Mouse (Mus musculus) MEL (cell line): ENCODE results near the gene Hist1h2ad. TPM values are rescaled to one million over a fixed set of nuclear protein-coding genes. Genes with fewer than 3 reads are reported as not detected.

Source experiments
- DNase-seq: peaks from one replicate; pipeline ENCODE4 v3.0.0; 2011; ENCODE audit warnings: low read depth, low spot score
- H3K27ac ChIP-seq: 2 replicates; pipeline ENCODE4 v1.5.1; 2012; ENCODE audit warnings: low read depth, mild to moderate bottlenecking, control low read depth, low read length, moderate library complexity; ENCODE audit not compliant: control insufficient read depth
- H3K27me3 ChIP-seq, 2 experiments: fragments of 150-350 bp in 1 of 2; sonication (generic) in 1 of 2; 2 replicates each; pipeline ENCODE4 v1.6.1; 2012; ENCODE audit warnings: low read length in 2 of 2, mild to moderate bottlenecking in 2 of 2, improper control_type of control experiment in 1 of 2, moderate library complexity in 1 of 2; ENCODE audit not compliant: insufficient read depth in 2 of 2, control insufficient read depth in 1 of 2
- H3K36me3 ChIP-seq, 2 experiments: 2 replicates each; pipeline ENCODE4 v1.6.1; 2012 to 2014; ENCODE audit warnings: low read length in 2 of 2, improper control_type of control experiment in 1 of 2, inconsistent platforms in 1 of 2, mild to moderate bottlenecking in 1 of 2; ENCODE audit not compliant: insufficient read depth in 2 of 2, control insufficient read depth in 1 of 2
- H3K4me1 ChIP-seq, 2 experiments: fragments of 150-350 bp in 1 of 2; sonication (generic) in 1 of 2; 2 replicates each; pipeline ENCODE4 v1.6.1; 2012; ENCODE audit warnings: low read length in 2 of 2, improper control_type of control experiment in 1 of 2, mild to moderate bottlenecking in 1 of 2; ENCODE audit not compliant: insufficient read depth in 2 of 2, control insufficient read depth in 1 of 2
- H3K4me3 ChIP-seq, 2 experiments: fragments of 150-350 bp in 1 of 2; sonication (generic) in 1 of 2; 2 replicates each; pipeline ENCODE4 v1.5.1; 2012; ENCODE audit warnings: low read depth in 2 of 2, low read length in 2 of 2, mild to moderate bottlenecking in 2 of 2, moderate library complexity in 2 of 2, control low read depth in 1 of 2, improper control_type of control experiment in 1 of 2; ENCODE audit not compliant: control insufficient read depth in 1 of 2, insufficient read depth in 1 of 2
- H3K79me2 ChIP-seq: 2 replicates; pipeline ENCODE4 v1.6.1; 2012; ENCODE audit warnings: mild to moderate bottlenecking, low read length, moderate library complexity; ENCODE audit not compliant: control insufficient read depth, poor library complexity, insufficient read depth
- H3K9ac ChIP-seq: 2 replicates; pipeline ENCODE4 v1.6.1; 2012; ENCODE audit warnings: low read depth, mild to moderate bottlenecking, control low read depth, low read length, moderate library complexity; ENCODE audit not compliant: control insufficient read depth, poor library complexity, severe bottlenecking
- H3K9me3 ChIP-seq: fragments of 150-350 bp; sonication (generic); replicated peaks from 2 replicates; pipeline ENCODE4 v1.6.1; 2012; ENCODE audit warnings: mild to moderate bottlenecking, low read length, improper control_type of control experiment, moderate library complexity; ENCODE audit not compliant: insufficient read depth
- CHD1 ChIP-seq: IDR thresholded peaks from 2 replicates; pipeline ENCODE4 v1.6.1; 2012; ENCODE audit warnings: low read depth, mild to moderate bottlenecking, inconsistent platforms, low read length, improper control_type of control experiment
- CHD2 ChIP-seq: IDR thresholded peaks from 2 replicates; pipeline ENCODE4 v1.6.1; 2011; ENCODE audit warnings: low read length, improper control_type of control experiment
- CTCF ChIP-seq, 3 experiments: IDR thresholded peaks in 2 of 3; conservative IDR thresholded peaks in 1 of 3; 2 replicates each; pipeline ENCODE4 v1.5.1; 2011 to 2012; ENCODE audit warnings: low read length in 3 of 3, low read depth in 2 of 3, mild to moderate bottlenecking in 2 of 3, improper control_type of control experiment in 1 of 3, inconsistent platforms in 1 of 3, mixed read lengths in 1 of 3, moderate library complexity in 1 of 3; ENCODE audit not compliant: control insufficient read depth in 1 of 3, insufficient read depth in 1 of 3, poor library complexity in 1 of 3, severe bottlenecking in 1 of 3
- E2F4 ChIP-seq: IDR thresholded peaks from 2 replicates; pipeline ENCODE4 v1.6.1; 2011; ENCODE audit warnings: low read depth, low read length, improper control_type of control experiment, borderline replicate concordance
- ELF1 ChIP-seq: IDR thresholded peaks from 2 replicates; pipeline ENCODE4 v1.6.1; 2014; ENCODE audit warnings: low read depth, mild to moderate bottlenecking, inconsistent platforms, low read length, improper control_type of control experiment, moderate library complexity
- GATA1 ChIP-seq: IDR thresholded peaks from 2 replicates; pipeline ENCODE4 v1.6.1; 2011; ENCODE audit warnings: low read depth, low read length, improper control_type of control experiment
- HCFC1 ChIP-seq: IDR thresholded peaks from 2 replicates; pipeline ENCODE4 v1.6.1; 2012; ENCODE audit warnings: low read depth, mild to moderate bottlenecking, inconsistent platforms, low read length, improper control_type of control experiment, moderate library complexity
- JUND ChIP-seq: IDR thresholded peaks from 2 replicates; pipeline ENCODE4 v1.6.1; 2011; ENCODE audit warnings: low read depth, mild to moderate bottlenecking, improper control_type of control experiment, low read length
- MAFK ChIP-seq: IDR thresholded peaks from 2 replicates; pipeline ENCODE4 v1.6.1; 2011; ENCODE audit warnings: low read depth, mild to moderate bottlenecking, low read length, improper control_type of control experiment, borderline replicate concordance
- MAX ChIP-seq: IDR thresholded peaks from 2 replicates; pipeline ENCODE4 v1.6.1; 2011; ENCODE audit warnings: low read length, improper control_type of control experiment
- MAZ ChIP-seq: IDR thresholded peaks from 2 replicates; pipeline ENCODE4 v1.6.1; 2012; ENCODE audit warnings: low read depth, mild to moderate bottlenecking, inconsistent platforms, low read length, improper control_type of control experiment
- MEF2A ChIP-seq: IDR thresholded peaks from 2 replicates; pipeline ENCODE4 v1.6.1; 2014; ENCODE audit warnings: low read depth, mild to moderate bottlenecking, inconsistent platforms, low read length, improper control_type of control experiment; ENCODE audit not compliant: poor library complexity, insufficient replicate concordance, severe bottlenecking; ENCODE audit errors: extremely low read depth
- MXI1 ChIP-seq: IDR thresholded peaks from 2 replicates; pipeline ENCODE4 v1.6.1; 2011; ENCODE audit warnings: mild to moderate bottlenecking, low read depth, low read length, improper control_type of control experiment
- MYC ChIP-seq: IDR thresholded peaks from 2 replicates; pipeline ENCODE4 v1.6.1; 2011; ENCODE audit warnings: low read depth, mild to moderate bottlenecking, low read length, improper control_type of control experiment, moderate library complexity
- NELFE ChIP-seq: IDR thresholded peaks from 2 replicates; pipeline ENCODE4 v1.6.1; 2011; ENCODE audit warnings: low read depth, low read length, improper control_type of control experiment
- NRF1 ChIP-seq: IDR thresholded peaks from 2 replicates; pipeline ENCODE4 v1.6.1; 2014; ENCODE audit warnings: low read depth, mild to moderate bottlenecking, inconsistent platforms, low read length, improper control_type of control experiment, moderate library complexity; ENCODE audit not compliant: poor library complexity, insufficient read depth, severe bottlenecking
- POLR2A ChIP-seq, 2 experiments: IDR thresholded peaks; 2 replicates each; pipeline ENCODE4 v1.6.1; 2011 to 2012; ENCODE audit warnings: low read length in 2 of 2, mild to moderate bottlenecking in 2 of 2, control low read depth in 1 of 2, improper control_type of control experiment in 1 of 2, low read depth in 1 of 2, moderate library complexity in 1 of 2; ENCODE audit not compliant: control insufficient read depth in 1 of 2, insufficient read depth in 1 of 2, poor library complexity in 1 of 2
- POLR2AphosphoS2 ChIP-seq: IDR thresholded peaks from 2 replicates; pipeline ENCODE4 v1.6.1; 2011; ENCODE audit warnings: low read length, improper control_type of control experiment
- POLR2AphosphoS5 ChIP-seq: IDR thresholded peaks from 2 replicates; pipeline ENCODE4 v1.6.1; 2012; ENCODE audit warnings: low read depth, borderline replicate concordance, mild to moderate bottlenecking, inconsistent platforms, low read length, moderate library complexity, mixed read lengths
- RAD21 ChIP-seq: IDR thresholded peaks from 2 replicates; pipeline ENCODE4 v1.6.1; 2011; ENCODE audit warnings: mild to moderate bottlenecking, low read depth, low read length, improper control_type of control experiment
- RCOR1 ChIP-seq: IDR thresholded peaks from 2 replicates; pipeline ENCODE4 v1.6.1; 2012; ENCODE audit warnings: low read depth, mild to moderate bottlenecking, inconsistent platforms, low read length, improper control_type of control experiment
- SMC3 ChIP-seq: IDR thresholded peaks from 2 replicates; pipeline ENCODE4 v1.6.1; 2011; ENCODE audit warnings: low read depth, low read length, improper control_type of control experiment
- TBP ChIP-seq: IDR thresholded peaks from 2 replicates; pipeline ENCODE4 v1.8.0; 2011; ENCODE audit warnings: low read depth, low read length, improper control_type of control experiment
- USF2 ChIP-seq, 2 experiments: IDR thresholded peaks; 2 replicates each; pipeline ENCODE4 v1.6.1; 2011 to 2012; ENCODE audit warnings: improper control_type of control experiment in 2 of 2, low read length in 2 of 2, borderline replicate concordance in 1 of 2, inconsistent platforms in 1 of 2, low read depth in 1 of 2, mild to moderate bottlenecking in 1 of 2; ENCODE audit not compliant: insufficient read depth in 1 of 2
- ZKSCAN1 ChIP-seq: IDR thresholded peaks from 2 replicates; pipeline ENCODE4 v1.6.1; 2012; ENCODE audit warnings: low read depth, mild to moderate bottlenecking, inconsistent platforms, low read length, improper control_type of control experiment, moderate library complexity
- ZNF384 ChIP-seq: IDR thresholded peaks from 2 replicates; pipeline ENCODE4 v1.6.1; 2012; ENCODE audit warnings: low read depth, mild to moderate bottlenecking, inconsistent platforms, low read length, improper control_type of control experiment
- polyA plus RNA-seq, 2 experiments: library from polyadenylated mRNA; stranded (reverse) in 1 of 2; unstranded in 1 of 2; fragments of >175 nt in 1 of 2; fragments of >200 nt in 1 of 2; gene quantifications; 2 replicates each; pipeline versions ENCODE4 v1.2.1 to v1.2.4; 2012; ENCODE audit warnings: low replicate concordance in 2 of 2, low read depth in 1 of 2; ENCODE audit not compliant: insufficient read length in 2 of 2, insufficient read depth in 1 of 2, missing spikeins in 1 of 2
- total RNA-seq: library from RNA; depleted of rRNA; stranded (reverse); fragments of 300-350 nt; gene quantifications from 2 replicates; pipeline ENCODE4 v1.2.3, GENCODE M21; 2012

Gene Hist1h2ad
- total and polyA plus RNA-seq, 3 experiments = 0.14 to 924 TPM; not detected in 1

- Histone ChIP-seq H3K9me3 (no peaks in the 10 kb centered on the region), H3K36me3 (peaks cover 0 to 12% of the 10 kb centered on the region in 2 experiments; a peak in 2 of 4 replicates), H3K27ac (no peak overlapping the region), H3K4me1 (peaks cover 0 to 8% of the 10 kb centered on the region in 2 experiments; a peak in 2 of 4 replicates), H3K27me3 (no peaks in the 10 kb centered on the region), H3K79me2 (no peaks in the 10 kb centered on the region), H3K9ac (no peak overlapping the region), H3K4me3 (no peak overlapping the region)
- no peak for DNase-seq
- TF ChIP-seq ELF1 (no peak), MXI1 (no peak), MAFK (no peak), CHD1 (no peak), NELFE (no peak), ZNF384 (no peak), NRF1 (no peak), POLR2AphosphoS2 (no peak), CTCF (IDR thresholded peaks at IDR 0.05 in 2 of 3, conservative IDR thresholded peaks at IDR 0.05 in 1 of 3; ENCODE audit: control insufficient read depth in 1 of 3, insufficient read depth in 1 of 3, low read depth in 2 of 3, low read length in 3 of 3, poor library complexity in 1 of 3, severe bottlenecking in 1 of 3) (no peak), SMC3 (no peak), E2F4 (no peak)
Measured at GRCm38 (mm10) chr13:23609844-23610243, 35.7 kb downstream of the Hist1h2ad start.

GRCm38 (mm10) chr13:23610393-23610792, 36.2 kb downstream of the Hist1h2ad start:
- H3K27ac ChIP-seq = no peak overlapping the region
- no peaks in the 10 kb centered on the region for H3K27me3 ChIP-seq
- no peaks in the 10 kb centered on the region for H3K79me2 ChIP-seq
- H3K4me3 ChIP-seq = no peak overlapping the region
- H3K9ac ChIP-seq = no peak overlapping the region
- peak; percentile 86 for TF ChIP-seq TBP
- no peak for TF ChIP-seq RAD21
- TF ChIP-seq, all 39 proteins: peak for 1
- Histone ChIP-seq H3K9me3 (no peaks in the 10 kb centered on the region), H3K4me1 (peaks cover 0 to 8% of the 10 kb centered on the region in 2 experiments; a peak in 2 of 4 replicates), H3K36me3 (peaks cover 0 to 12% of the 10 kb centered on the region in 2 experiments; a peak in 2 of 4 replicates)
- DNase-seq = no peak

- H3K79me2 ChIP-seq = no peaks in the 10 kb centered on the region
- no peaks in the 10 kb centered on the region for H3K27me3 ChIP-seq
- H3K4me1 ChIP-seq = peaks cover 0 to 8% of the 10 kb centered on the region in 2 experiments; a peak in 2 of 4 replicates
- H3K27ac ChIP-seq = no peak overlapping the region
- H3K4me3 ChIP-seq = no peak overlapping the region
- no peak overlapping the region for H3K9ac ChIP-seq
- H3K9me3 ChIP-seq = no peaks in the 10 kb centered on the region
- no peak for DNase-seq
- peaks cover 0 to 12% of the 10 kb centered on the region in 2 experiments; a peak in 2 of 4 replicates for H3K36me3 ChIP-seq
- TF ChIP-seq RCOR1 (no peak), HCFC1 (no peak), ZKSCAN1 (no peak), JUND (no peak), MAZ (no peak), MAX (no peak), POLR2A (IDR thresholded peaks at IDR 0.05; ENCODE audit: control insufficient read depth in 1 of 2, insufficient read depth in 1 of 2, low read depth in 1 of 2, low read length in 2 of 2, poor library complexity in 1 of 2) (no peak), MXI1 (no peak), CTCF (IDR thresholded peaks at IDR 0.05 in 2 of 3, conservative IDR thresholded peaks at IDR 0.05 in 1 of 3; ENCODE audit: control insufficient read depth in 1 of 3, insufficient read depth in 1 of 3, low read depth in 2 of 3, low read length in 3 of 3, poor library complexity in 1 of 3, severe bottlenecking in 1 of 3) (no peak), NRF1 (no peak), MEF2A (no peak), NELFE (no peak), POLR2AphosphoS5 (no peak), GATA1 (no peak), CHD2 (no peak), USF2 (IDR thresholded peaks at IDR 0.05; ENCODE audit: borderline replicate concordance in 1 of 2, insufficient read depth in 1 of 2, low read depth in 1 of 2, low read length in 2 of 2) (no peak), MYC (no peak)
Measured at GRCm38 (mm10) chr13:23611638-23612037, 37.5 kb downstream of the Hist1h2ad start.
